Mouse (Mus musculus) MEL-GATA-1-ER (cell line): ENCODE measurements at regions not wholly inside any gene's neighbourhood (a gene's known extent, or its start where the extent isn't known, plus 50 kb on each side); places are given as distances from the start of the nearest gene placed in this dataset.

ENCODE experiments used
- DNase-seq: peaks from one replicate; pipeline ENCODE4 v3.0.0-alpha.2; 2012; ENCODE audit warnings: low read depth; ENCODE audit errors: extremely low read depth

DNA sequence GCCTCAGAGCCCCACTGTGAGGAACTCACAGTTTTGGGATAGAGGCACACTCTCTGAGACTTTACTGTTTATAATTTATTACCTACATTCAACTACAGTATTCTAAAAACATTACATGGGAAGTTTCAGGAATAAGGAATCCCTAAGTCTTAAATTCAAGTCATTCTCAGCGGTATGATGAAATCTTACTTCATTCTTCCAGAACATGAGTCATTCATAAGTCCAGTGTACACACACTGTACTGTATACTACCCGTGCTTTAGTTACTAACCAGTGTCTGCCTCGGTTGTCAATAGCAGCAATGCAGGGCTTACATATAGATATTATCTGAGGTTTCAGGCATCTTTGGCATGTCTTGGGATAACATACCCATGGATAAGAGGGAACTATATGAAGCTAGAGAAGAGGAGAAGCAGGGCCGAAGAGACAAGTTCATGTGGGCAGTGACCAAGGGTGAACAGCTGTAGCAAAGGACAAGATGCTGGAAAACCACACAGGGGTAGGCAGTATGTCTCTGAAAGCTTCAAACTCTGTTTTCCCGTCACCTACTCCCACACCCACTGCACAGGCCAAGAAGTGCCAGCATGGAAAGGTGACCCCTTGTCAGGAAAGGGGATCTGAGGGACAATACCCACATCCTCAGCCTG lies 55.5 kb upstream of the Zfp703 start:
- no peak for DNase-seq

DNA sequence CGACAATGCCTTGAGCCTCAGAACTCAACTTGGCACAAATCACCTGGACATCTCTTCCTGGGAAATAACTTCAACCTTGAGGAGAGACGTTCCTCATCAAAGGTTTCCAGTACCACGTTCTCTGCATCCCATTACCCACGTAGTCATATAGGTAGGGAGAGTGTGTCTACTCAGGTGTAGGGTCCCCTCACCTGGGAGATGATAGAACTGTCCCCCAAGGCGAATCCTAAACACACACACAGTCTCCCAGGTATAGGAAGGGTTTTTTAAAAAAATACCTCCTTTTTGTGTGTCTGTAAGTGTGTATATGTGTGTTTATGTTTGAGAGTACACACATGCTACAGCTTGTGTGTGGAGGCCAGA lies 55.0 kb upstream of the Zfp703 start:
- no peak for DNase-seq

DNA sequence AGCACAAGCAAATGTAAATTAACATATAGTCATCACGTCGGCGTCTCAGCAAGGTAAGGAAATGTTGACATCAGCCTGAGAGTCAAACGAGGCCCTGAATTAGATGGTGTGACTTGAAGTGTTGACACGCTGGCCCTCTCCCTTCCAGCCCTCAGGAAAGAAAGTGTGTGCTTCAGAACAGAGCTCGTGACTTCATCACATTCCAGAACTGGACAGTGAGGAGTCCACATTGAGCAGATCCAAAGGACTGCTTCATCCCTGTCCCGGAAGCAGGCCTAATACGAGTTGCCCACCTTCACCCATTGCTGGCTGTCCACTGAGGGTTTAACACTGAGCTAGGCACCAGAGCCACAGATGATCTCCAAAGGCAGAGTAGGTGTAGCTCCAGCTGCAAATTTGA lies 54.0 kb upstream of the Zfp703 start:
- DNase-seq: no peak
